29 mouse cellular contexts compared by ENCODE assay signal in genomic region chr3:63693694-63694093, GRCm38 (mm10).
"Had no signal": no experiment of that assay in that cellular context is flagged by ENCODE, and none has a peak within 500 bp of the region (broad histone marks: within the 10 kb centered on the region; RNA-seq: fewer than 3 reads in every experiment).

No protein-coding gene starts in this region.

- H3K9me3 ChIP-seq: embryonic facial prominence, embryonic 10.5 days; embryonic facial prominence, embryonic 12.5 days; embryonic facial prominence, embryonic 13.5 days; embryonic facial prominence, embryonic 15.5 days; forebrain, embryonic 10.5 days; forebrain, embryonic 12.5 days; forebrain, embryonic 13.5 days; forebrain, embryonic 15.5 days had no signal

- H3K27me3 ChIP-seq: embryonic facial prominence, embryonic 12.5 days; embryonic facial prominence, embryonic 13.5 days; embryonic facial prominence, embryonic 15.5 days; forebrain, embryonic 12.5 days; forebrain, embryonic 13.5 days; forebrain, embryonic 15.5 days had no signal

- H3K4me1 ChIP-seq: embryonic facial prominence, embryonic 10.5 days; embryonic facial prominence, embryonic 12.5 days; forebrain, embryonic 10.5 days; forebrain, embryonic 12.5 days; forebrain, embryonic 13.5 days; forebrain, embryonic 15.5 days had no signal

- ATAC-seq: forebrain, embryonic 13.5 days; forebrain, embryonic 14.5 days; forebrain, embryonic 15.5 days; forebrain, embryonic 16.5 days; forebrain, postnatal 0 days had no signal

- H3K4me3 ChIP-seq: embryonic facial prominence, embryonic 10.5 days; embryonic facial prominence, embryonic 12.5 days; embryonic facial prominence, embryonic 13.5 days; embryonic facial prominence, embryonic 15.5 days; erythroblast, embryonic 14.5 days; forebrain, embryonic 10.5 days; forebrain, embryonic 12.5 days; forebrain, embryonic 13.5 days; forebrain, embryonic 15.5 days; gastrocnemius, adult 2 months; heart, adult 2 months had no signal

- H3K27ac ChIP-seq: embryonic facial prominence, embryonic 10.5 days; embryonic facial prominence, embryonic 12.5 days; embryonic facial prominence, embryonic 13.5 days; embryonic facial prominence, embryonic 15.5 days; forebrain, embryonic 10.5 days; forebrain, embryonic 12.5 days; forebrain, embryonic 13.5 days; forebrain, embryonic 15.5 days; gastrocnemius, adult 2 months; heart, adult 2 months had no signal

- H3K36me3 ChIP-seq: embryonic facial prominence, embryonic 12.5 days; embryonic facial prominence, embryonic 13.5 days; embryonic facial prominence, embryonic 15.5 days; forebrain, embryonic 15.5 days had no signal

- H3K9ac ChIP-seq: embryonic facial prominence, embryonic 12.5 days; embryonic facial prominence, embryonic 13.5 days; embryonic facial prominence, embryonic 15.5 days; forebrain, embryonic 12.5 days; forebrain, embryonic 13.5 days; forebrain, embryonic 15.5 days; forebrain, postnatal 0 days had no signal

- DNase-seq: cerebellum, adult 2 months; cerebellum, adult 8-10 months; cerebellum, adult 9-10 months; cerebellum, adult 9-11 months; cerebellum, postnatal 10 days; cerebellum, postnatal 14 days; cerebellum, postnatal 25 days; cerebellum, postnatal 36 days; embryo, embryonic 11 days; forebrain, postnatal 0 days; gastrocnemius, adult 2 months; gastrocnemius, postnatal 10 days; gastrocnemius, postnatal 14 days; gastrocnemius, postnatal 25 days; gastrocnemius, postnatal 36 days; heart, adult 11 months; heart, adult 18-20 months; heart, adult 2 months had no signal

- H3K4me2 ChIP-seq: embryonic facial prominence, embryonic 12.5 days; embryonic facial prominence, embryonic 13.5 days; embryonic facial prominence, embryonic 15.5 days; forebrain, embryonic 12.5 days; forebrain, embryonic 13.5 days; forebrain, embryonic 15.5 days had no signal
